Mouse (Mus musculus) embryonic facial prominence, embryonic 11.5 days (tissue): ENCODE measurements around the gene Kcnj6. TPM values are rescaled to one million over a fixed set of nuclear protein-coding genes. Genes with fewer than 3 reads are reported as not detected.

Source experiments
- ATAC-seq: fragments of 200-750 bp; cut with Nextera tagmentation; replicated peaks from 2 replicates; pipeline ENCODE4 v1.8.0; 2017; ENCODE audit warnings: low read depth; ENCODE audit not compliant: insufficient number of reproducible peaks, low FRiP score, low TSS enrichment
- DNase-seq: peaks from one replicate; pipeline ENCODE4 v3.0.0-alpha.2; 2015; ENCODE audit warnings: low spot score
- H3K27ac ChIP-seq: fragments of 300-500 bp; sonication (generic); replicated peaks from 2 replicates; pipeline ENCODE4 v1.5.1; 2014; ENCODE audit warnings: mild to moderate bottlenecking, low read depth, low read length, control low read depth
- H3K27me3 ChIP-seq: fragments of 300-500 bp; sonication (generic); 2 replicates; pipeline ENCODE4 v1.6.1; 2014; ENCODE audit warnings: mild to moderate bottlenecking, low read length, moderate library complexity, mixed read lengths; ENCODE audit not compliant: control insufficient read depth, insufficient read depth
- H3K36me3 ChIP-seq: fragments of 300-500 bp; sonication (generic); replicated peaks from 2 replicates; pipeline ENCODE4 v1.6.1; 2014; ENCODE audit warnings: low read depth, mild to moderate bottlenecking, low read length, moderate library complexity, mixed read lengths; ENCODE audit not compliant: control insufficient read depth, insufficient read depth
- H3K4me1 ChIP-seq: fragments of 300-500 bp; sonication (generic); 2 replicates; pipeline ENCODE4 v1.6.1; 2014; ENCODE audit warnings: low read length, mixed read lengths; ENCODE audit not compliant: control insufficient read depth, insufficient read depth
- H3K4me2 ChIP-seq: fragments of 300-500 bp; sonication (generic); 2 replicates; pipeline ENCODE4 v1.6.1; 2014; ENCODE audit warnings: low read depth, mild to moderate bottlenecking, control low read depth, low read length, moderate library complexity
- H3K4me3 ChIP-seq: fragments of 300-500 bp; sonication (generic); 2 replicates; pipeline ENCODE4 v1.5.1; 2014; ENCODE audit warnings: low read depth, low read length, control low read depth
- H3K9ac ChIP-seq: fragments of 300-500 bp; sonication (generic); replicated peaks from 2 replicates; pipeline ENCODE4 v1.6.1; 2014; ENCODE audit warnings: mild to moderate bottlenecking, control low read depth, low read length
- H3K9me3 ChIP-seq: fragments of 300-500 bp; sonication (generic); replicated peaks from 2 replicates; pipeline ENCODE4 v1.6.1; 2016; ENCODE audit warnings: mild to moderate bottlenecking, low read length, inconsistent platforms, mixed read lengths; ENCODE audit not compliant: control insufficient read depth
- WGBS: fragments of 180-500 bp; shearing (Covaris S2); extraction: QIAGEN DNeasy Blood & Tissue Kit; methylation state at CpG from one replicate; pipeline ENCODE4 v1.1.7; 2014; 5-methylcytosine and 5-hydroxymethylcytosine counted together
- polyA plus RNA-seq: library from polyadenylated mRNA; unstranded; fragments of >200 nt; fragmentation: Nextera tagmentation; extraction: Ambion mirVana; gene quantifications from 2 replicates; pipeline ENCODE4 v1.2.1, GENCODE M21; 2014

Gene Kcnj6
- polyA plus RNA-seq, 1 experiment from 2014 or later, result not detected

DNA sequence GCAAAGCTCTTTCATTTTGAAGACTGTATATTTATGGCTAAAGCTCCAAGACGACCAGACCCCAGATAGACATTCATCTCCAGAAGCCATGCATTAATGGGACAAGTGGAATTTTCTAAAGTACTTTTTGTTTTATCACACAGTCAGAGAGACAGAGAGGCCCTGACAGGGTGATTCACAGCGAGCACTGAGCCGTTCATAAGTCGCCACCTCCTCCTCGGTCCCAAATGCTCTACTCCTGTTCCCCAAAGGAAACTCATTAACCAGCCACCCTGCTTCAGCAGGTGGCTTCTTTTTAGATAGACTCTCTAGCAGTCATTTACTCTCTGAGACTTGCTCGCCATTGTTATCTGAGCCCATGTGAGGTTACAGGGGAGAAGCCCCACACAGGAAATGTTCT, 72.1 kb downstream of the Kcnj6 start:
- H3K9ac ChIP-seq, result no peak overlapping the region
- no peak overlapping the region for H3K4me3 ChIP-seq
- no peaks in the 10 kb centered on the region for H3K27me3 ChIP-seq
- H3K4me1 ChIP-seq, result no peaks in the 10 kb centered on the region
- 58% methylated on average over 6 of the region's 6 CpGs for WGBS
- H3K4me2 ChIP-seq, result no peak overlapping the region
- H3K36me3 ChIP-seq, result no peaks in the 10 kb centered on the region
- H3K9me3 ChIP-seq, result no peaks in the 10 kb centered on the region
- no peak overlapping the region for H3K27ac ChIP-seq
- ATAC-seq (no peak), DNase-seq (no peak)

DNA sequence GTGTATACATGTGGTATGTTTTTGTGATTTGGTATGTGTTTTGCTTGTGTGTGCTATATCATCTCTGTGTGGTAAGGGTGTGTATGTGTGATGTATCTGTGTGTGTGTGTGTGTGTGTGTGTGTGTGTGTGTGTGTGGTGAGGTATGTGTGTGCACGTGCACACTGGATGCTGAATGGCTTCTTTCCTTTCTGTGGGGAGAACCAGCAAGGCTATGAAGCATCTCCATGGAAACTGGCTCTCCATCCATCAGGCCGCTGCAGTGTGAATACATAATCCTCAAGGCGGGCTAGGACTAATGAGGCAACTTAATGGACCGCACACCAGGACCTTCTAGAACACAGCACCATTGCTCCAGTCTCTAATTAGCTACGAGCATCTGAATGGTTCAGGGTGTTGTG, 78.3 kb downstream of the Kcnj6 start:
- ATAC-seq, result no peak
- H3K4me1 ChIP-seq, result no peaks in the 10 kb centered on the region

DNA sequence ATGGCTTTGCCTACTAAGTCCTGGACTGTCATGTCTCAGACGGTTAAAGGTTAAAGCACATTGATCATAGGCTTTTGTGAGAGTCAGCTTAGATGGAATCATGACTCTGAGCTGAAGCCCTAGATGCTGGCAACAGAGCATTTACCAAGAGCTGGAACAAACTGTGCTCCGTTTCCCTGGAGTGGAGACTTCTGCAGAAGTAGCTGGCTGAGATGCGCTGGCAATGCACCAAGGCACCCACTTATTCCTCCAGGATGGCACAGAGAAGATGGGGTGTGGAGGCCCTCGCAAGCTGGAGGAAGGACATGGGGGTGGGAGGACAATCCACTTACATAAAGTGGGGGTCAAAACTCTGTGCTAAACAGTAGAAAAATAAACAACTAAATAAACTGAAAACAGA, 91.5 kb downstream of the Kcnj6 start:
- WGBS, result 93% methylated on average over 4 of the region's 4 CpGs

More for the DNA sequence above, 78.3 kb downstream of the Kcnj6 start:
- no peaks in the 10 kb centered on the region for H3K27me3 ChIP-seq
- no peaks in the 10 kb centered on the region for H3K36me3 ChIP-seq
- H3K9ac ChIP-seq, result no peak overlapping the region
- H3K27ac ChIP-seq, result no peak overlapping the region
- DNase-seq, result no peak
- H3K4me3 ChIP-seq, result no peak overlapping the region
- H3K4me2 ChIP-seq, result no peak overlapping the region
- 77% methylated on average over 5 of the region's 5 CpGs for WGBS
- H3K9me3 ChIP-seq, result no peaks in the 10 kb centered on the region

DNA sequence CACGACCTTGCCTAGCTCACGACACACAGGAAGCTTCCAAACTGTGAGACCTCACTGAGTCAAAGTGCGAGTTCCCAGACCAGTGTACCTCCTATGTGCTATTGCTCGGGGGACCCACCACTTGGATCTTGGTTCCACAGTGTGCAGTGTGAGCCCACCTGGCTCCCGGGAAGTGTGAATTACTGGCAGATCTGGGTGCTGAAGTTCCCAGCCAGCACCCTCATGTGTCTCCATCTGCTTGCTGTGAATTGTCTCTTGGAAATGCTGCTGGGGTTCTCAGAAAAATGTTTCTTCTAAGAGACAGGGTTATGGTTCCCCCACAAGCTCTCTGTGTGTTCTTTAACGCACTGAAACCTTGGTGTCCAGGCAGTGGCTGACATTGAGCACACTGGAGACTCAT, 98.7 kb downstream of the Kcnj6 start:
- no peak for ATAC-seq
- Histone ChIP-seq H3K4me1 (no peaks in the 10 kb centered on the region), H3K4me2 (no peak overlapping the region), H3K4me3 (no peak overlapping the region), H3K36me3 (no peaks in the 10 kb centered on the region), H3K27me3 (no peaks in the 10 kb centered on the region), H3K27ac (no peak overlapping the region), H3K9ac (no peak overlapping the region), H3K9me3 (no peaks in the 10 kb centered on the region)
- no peak for DNase-seq
- WGBS, result 83% methylated on average over 6 of the region's 6 CpGs

More for the DNA sequence above, 91.5 kb downstream of the Kcnj6 start:
- no peaks in the 10 kb centered on the region for H3K9me3 ChIP-seq
- no peaks in the 10 kb centered on the region for H3K36me3 ChIP-seq
- ATAC-seq (no peak), DNase-seq (no peak)
- no peak overlapping the region for H3K4me2 ChIP-seq
- no peaks in the 10 kb centered on the region for H3K27me3 ChIP-seq
- H3K4me1 ChIP-seq, result no peaks in the 10 kb centered on the region
- H3K9ac ChIP-seq, result no peak overlapping the region
- H3K4me3 ChIP-seq, result no peak overlapping the region
- no peak overlapping the region for H3K27ac ChIP-seq

DNA sequence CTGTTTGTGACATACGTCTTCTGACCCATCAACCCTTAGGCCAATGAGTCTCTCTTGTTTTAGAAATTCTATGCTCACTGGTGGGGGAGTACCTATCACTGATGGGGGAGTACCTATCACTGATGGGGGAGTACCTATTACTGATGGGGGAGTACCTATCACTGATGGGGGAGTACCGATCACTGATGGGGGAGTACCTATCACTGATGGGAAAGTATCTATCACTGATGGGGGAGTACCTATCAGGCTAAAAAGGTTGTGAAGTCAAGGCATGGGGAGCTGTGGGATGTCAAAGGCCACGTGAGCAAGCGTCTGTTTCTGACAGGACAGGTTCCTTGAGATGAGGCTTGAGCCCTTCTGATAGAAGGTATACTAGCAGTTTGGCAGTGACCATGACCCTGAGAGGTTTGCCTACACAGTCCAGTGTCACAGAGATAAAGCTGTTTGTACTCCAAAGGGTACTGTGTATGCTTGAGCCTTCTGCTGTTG, 105.3 kb downstream of the Kcnj6 start:
- 90% methylated on average over 4 of the region's 4 CpGs for WGBS
- no peak overlapping the region for H3K4me2 ChIP-seq
- H3K27ac ChIP-seq, result no peak overlapping the region
- no peaks in the 10 kb centered on the region for H3K27me3 ChIP-seq
- ATAC-seq, result no peak
- no peak overlapping the region for H3K9ac ChIP-seq
- no peak overlapping the region for H3K4me3 ChIP-seq
- DNase-seq, result no peak
- H3K36me3 ChIP-seq, result no peaks in the 10 kb centered on the region
- no peaks in the 10 kb centered on the region for H3K4me1 ChIP-seq
- H3K9me3 ChIP-seq, result no peaks in the 10 kb centered on the region

DNA sequence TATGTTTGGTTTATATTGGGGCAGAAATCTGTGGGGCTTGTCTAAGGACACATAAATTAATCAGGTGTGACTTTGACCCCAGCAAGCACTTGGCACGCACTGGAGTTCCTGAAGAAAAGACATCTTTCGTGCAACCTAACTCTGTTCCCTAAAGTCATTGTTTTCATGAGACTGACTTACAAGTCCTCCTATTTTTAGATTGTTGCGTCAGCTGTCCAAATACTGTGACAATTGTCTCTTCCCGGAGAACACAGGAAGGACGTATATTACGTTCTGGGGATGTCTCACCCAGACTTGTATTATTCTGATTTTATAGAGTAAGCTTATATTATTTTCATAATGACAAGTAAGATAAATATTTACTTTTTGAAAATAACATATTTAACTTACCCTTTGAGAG, 106.9 kb downstream of the Kcnj6 start:
- Histone ChIP-seq H3K4me1 (no peaks in the 10 kb centered on the region), H3K27ac (no peak overlapping the region), H3K9ac (no peak overlapping the region), H3K4me2 (no peak overlapping the region), H3K4me3 (no peak overlapping the region), H3K9me3 (no peaks in the 10 kb centered on the region), H3K27me3 (no peaks in the 10 kb centered on the region), H3K36me3 (no peaks in the 10 kb centered on the region)
- ATAC-seq, result no peak
- no peak for DNase-seq
- 82% methylated on average over 6 of the region's 6 CpGs for WGBS

DNA sequence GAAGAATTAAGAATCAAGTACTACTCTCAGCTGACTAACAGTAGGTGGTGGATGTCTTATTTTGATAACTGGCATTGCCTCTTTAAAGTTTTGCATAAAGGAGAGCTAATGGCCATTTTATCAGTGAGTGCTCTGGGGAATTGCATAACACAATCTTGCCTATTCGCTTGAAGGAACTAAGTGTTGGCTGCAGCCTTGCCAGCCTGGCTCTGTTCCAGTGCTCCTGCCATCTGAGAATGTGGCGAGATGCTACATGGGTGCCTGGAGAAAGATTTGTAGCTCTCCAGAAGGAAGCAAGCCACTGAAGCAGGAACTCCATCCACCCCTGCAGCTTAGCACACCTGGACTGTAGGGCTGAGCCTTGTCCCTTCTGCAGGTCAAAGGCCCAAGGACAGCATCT, 107.4 kb downstream of the Kcnj6 start:
- 75% methylated on average over 2 of the region's 2 CpGs for WGBS

DNA sequence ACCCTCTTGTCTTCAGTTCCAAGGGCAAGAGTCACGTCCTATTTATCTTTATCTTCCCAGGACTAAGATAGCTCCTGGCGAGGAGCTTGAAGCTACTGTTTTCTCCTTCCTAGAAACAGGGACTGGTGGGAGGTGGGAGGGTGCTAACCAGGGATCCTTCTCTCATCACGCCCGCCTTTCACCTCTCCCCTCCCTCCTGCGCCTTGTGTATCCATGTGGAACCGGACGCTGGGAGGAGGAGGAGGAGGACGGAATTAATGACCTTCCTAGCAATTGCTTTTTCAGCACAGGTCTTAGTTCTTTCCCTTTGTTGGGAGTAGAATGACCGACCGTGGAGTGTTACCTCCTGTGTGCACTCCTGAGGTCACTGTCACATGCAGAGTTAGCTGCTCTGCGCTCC, 108.9 kb downstream of the Kcnj6 start:
- 69% methylated on average over 11 of the region's 11 CpGs for WGBS
- no peaks in the 10 kb centered on the region for H3K9me3 ChIP-seq

More for the DNA sequence above, 107.4 kb downstream of the Kcnj6 start:
- H3K9me3 ChIP-seq, result no peaks in the 10 kb centered on the region
- ATAC-seq, result no peak
- H3K27ac ChIP-seq, result no peak overlapping the region
- H3K36me3 ChIP-seq, result no peaks in the 10 kb centered on the region
- no peak for DNase-seq
- H3K4me2 ChIP-seq, result no peak overlapping the region
- no peak overlapping the region for H3K4me3 ChIP-seq
- no peak overlapping the region for H3K9ac ChIP-seq
- H3K4me1 ChIP-seq, result no peaks in the 10 kb centered on the region
- H3K27me3 ChIP-seq, result no peaks in the 10 kb centered on the region

More for the DNA sequence above, 108.9 kb downstream of the Kcnj6 start:
- Histone ChIP-seq H3K9ac (no peak overlapping the region), H3K36me3 (no peaks in the 10 kb centered on the region), H3K27ac (no peak overlapping the region), H3K4me3 (no peak overlapping the region), H3K4me2 (no peak overlapping the region), H3K27me3 (no peaks in the 10 kb centered on the region), H3K4me1 (no peaks in the 10 kb centered on the region)
- ATAC-seq, result no peak
- no peak for DNase-seq
